Mouse (Mus musculus) R1 (cell line): ENCODE data around the gene Slc22a17.
"Not testable (repeated sequence)": the region's sequence is repeated elsewhere in the genome, so short reads cannot be mapped to it uniquely, and the experiment has no call there.

ENCODE experiments used
- DNase-seq: peaks from one replicate; pipeline ENCODE4 v3.0.0-alpha.2; 2018; ENCODE audit warnings: low read depth, low spot score

The Slc22a17 gene

DNA sequence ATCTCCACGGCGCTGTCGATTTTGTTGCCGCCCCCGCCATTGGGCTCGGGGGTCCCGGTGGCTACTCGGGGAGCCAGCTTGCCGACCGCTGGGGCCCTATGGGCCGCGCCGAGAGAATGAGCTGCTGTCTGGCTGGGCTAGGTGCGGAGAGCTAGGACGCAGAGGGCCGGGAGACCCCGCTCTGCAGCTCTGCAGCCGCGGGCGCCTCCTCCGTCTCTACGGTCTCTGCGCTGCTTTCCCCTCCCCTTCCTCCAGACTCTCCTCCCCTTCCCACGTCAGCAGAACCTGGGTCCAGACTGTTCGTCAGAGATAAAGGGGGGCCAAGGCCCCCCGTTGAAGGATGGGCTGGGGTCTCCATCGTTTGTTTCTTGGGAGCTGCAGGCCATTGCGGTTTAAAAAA is at the start of gene Slc22a17:
Gene Slc22a17, minus strand, starts transcription at position 247 of the 400 bp plus-strand sequence.
- peak; percentile 68 for DNase-seq

DNA sequence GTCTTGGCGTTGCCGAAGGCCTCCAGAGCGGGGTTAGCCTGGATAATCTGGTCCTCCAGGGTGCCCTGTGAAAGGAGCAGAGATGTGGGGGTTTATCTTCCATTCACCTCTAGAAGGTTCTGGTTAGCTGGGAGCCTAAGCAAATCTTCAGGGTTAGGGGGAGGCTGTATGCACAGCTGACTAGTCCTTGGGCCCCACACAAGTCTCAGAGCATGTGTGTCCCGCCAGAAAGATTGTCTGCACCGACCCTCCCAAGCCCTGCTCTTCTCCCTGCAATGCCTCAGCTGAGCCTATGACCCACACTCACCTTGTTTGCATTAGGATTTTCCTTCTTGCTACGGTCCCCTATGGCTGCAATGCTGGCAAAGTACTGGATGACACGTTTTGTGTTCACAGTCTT is 49.8 kb upstream of the Slc22a17 start:
- no peak for DNase-seq

DNA sequence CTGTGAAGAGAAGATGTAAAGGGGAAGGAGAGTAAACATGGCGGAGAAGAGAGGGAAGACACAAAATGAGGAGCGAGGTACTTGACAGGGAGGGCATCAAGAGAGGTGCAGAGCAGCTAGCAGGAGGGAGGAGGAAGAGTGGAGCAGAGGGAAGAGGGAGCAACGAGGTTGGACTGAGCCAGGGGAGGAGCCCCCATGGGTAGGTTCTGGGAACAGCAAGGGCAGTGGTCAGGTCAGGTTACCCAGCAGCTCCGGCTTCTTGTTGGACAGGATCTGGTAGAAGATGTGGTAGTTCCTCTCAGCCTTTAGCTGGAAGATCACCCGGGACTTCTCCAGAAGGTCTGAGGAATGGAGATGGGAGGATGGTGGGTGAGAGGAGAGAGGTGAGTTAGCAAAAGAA is 48.6 kb upstream of the Slc22a17 start:
- no peak for DNase-seq

DNA sequence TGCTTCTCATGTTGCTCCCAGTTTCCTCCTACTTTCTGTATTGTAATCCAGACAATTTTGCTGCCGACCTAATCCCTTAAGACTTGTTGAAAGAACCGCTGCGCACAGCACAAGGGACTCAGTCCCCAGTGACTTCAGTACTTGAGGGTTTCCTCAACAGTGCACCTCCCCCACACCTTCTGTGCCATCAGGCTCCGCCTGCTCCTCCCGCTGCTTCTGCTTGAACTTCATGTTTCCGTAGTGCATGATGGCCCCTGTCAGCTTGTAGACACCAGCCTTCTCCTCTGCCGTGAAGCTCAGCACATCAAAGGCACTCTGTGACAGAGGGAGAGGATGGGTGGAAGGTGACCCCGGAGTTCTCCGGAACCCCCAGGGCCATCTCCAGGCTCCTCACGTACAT is 47.8 kb upstream of the Slc22a17 start:
- no peak for DNase-seq

DNA sequence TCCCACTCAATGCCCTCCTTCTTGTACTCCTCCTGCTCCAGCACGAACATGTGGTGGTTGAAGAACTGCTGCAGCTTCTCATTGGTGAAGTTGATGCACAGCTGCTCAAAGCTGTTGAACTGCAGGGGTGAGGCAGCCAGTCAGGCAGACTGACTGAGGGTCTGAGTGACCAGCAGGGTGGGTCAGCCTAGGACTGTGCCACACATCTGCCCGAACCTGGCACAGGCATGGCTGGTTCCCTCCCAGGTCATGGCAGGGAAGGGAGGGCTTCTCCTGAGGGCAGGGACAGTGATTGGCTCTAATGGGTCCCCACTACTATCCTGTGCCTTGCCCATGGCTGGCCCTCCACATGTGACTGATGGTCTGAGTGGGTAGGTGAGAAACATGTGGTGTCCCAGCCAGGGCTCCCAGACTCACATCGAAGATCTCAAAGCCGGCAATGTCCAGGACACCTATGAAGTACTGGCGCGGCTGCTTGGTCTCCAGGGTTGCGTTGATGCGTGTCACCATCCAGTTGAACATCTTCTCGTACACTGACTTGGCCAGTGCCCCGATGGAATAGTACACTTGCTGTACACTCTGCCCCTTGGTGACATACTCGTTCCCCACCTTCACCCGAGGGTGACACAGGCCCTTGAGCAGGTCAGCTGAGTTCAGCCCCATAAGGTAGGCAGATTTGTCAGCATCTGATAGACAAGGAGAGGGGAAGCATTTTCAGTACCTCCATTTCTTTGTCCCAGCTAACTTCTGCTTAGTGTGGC is 47.1 kb upstream of the Slc22a17 start:
- DNase-seq: not testable (repeated sequence)

DNA sequence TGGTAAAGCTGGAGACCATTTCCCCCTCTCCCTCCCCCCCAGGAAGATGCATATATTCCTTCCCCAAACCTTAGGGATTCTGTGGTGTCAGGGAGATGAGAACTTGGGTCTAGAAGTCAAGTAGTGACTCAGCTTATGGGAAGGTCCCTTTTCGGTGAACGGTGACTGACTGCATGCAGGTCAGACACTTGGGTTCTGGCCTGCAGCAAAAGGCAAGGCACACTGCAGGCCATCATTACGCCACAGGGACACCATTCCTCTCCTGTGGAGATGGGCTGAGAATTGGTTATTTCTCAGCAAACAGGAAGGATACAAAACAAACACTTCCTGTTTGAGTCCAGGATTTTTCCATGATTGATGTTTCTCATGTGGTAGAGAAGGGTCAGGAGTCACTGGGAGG is 46.3 kb upstream of the Slc22a17 start:
- no peak for DNase-seq

DNA sequence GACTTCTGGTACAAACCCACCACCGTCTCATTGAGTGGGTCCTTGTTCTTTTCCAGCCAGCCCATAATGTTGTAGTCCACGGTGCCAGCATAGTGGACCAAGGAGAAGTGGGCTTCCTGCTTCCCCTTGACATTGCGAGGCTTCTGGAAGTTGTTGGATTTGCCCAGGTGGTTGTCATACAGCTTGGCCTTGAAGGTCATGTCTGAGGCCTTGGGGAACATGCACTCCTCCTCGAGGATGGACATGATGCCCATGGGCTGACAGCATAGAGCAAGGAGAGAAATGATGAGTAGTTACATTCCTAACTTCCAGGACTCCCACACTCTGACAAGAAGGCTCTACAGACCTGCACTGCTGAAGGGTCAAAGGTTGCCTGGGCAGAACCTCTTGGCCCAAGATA is 45.6 kb upstream of the Slc22a17 start:
- DNase-seq: no peak

DNA sequence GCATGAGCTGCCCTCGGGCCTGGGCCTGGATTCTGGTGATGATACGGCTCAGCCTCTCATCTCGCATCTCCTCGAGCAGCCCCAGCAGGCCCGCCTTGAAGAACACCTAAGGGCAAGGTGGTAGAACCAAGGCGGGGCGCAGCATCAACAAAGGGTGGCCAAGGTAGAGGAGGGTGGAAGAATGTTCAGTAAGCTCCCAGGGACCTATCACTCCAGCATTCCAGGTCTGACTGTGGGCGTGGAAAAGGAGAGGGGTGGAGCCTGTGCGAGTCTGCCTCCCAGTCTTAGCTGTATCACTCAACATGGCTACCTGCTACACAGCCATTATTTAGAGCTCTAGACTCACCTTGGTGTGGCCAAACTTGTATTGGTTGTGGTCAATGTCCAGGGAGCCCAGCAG is 43.6 kb upstream of the Slc22a17 start:
- DNase-seq: peak; percentile 90

DNA sequence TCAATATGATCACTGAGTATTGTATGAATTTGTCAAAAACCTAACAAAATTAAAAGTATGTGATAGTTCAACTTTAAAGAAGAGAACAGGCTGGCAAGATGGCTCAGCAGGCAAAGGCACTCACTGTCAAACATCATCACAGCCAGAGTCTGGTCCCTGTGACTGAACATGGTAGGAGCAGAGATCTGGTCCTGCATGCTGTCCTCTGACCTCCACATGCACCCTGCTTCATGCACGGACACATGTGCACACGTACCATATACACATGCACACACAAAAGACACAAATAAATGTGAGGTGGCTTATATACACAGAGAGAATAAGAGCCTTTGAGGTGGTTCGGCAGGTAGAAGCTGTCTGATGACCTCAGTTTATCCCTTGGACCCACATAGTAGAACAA is 42.5 kb upstream of the Slc22a17 start:
- no peak for DNase-seq

DNA sequence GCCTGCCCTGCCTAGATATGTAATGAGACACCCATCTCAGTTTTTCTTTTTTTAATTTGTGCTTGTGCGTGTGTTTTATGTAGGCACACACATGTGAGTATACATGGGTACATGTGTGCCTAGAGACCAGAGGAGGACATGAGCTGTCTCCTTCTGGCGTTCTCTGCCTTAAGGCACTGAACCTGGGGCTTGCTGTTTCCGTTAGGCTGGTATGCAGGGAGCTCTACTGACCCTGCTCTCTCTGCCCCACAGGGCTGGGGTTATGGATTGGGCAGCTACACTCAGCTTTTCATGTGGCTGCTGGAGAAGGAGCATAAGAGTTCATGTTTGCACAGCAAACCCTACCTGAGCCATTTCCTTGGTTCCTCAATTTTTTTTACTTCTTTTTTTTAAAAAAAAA is 41.5 kb upstream of the Slc22a17 start:
- DNase-seq: no peak

DNA sequence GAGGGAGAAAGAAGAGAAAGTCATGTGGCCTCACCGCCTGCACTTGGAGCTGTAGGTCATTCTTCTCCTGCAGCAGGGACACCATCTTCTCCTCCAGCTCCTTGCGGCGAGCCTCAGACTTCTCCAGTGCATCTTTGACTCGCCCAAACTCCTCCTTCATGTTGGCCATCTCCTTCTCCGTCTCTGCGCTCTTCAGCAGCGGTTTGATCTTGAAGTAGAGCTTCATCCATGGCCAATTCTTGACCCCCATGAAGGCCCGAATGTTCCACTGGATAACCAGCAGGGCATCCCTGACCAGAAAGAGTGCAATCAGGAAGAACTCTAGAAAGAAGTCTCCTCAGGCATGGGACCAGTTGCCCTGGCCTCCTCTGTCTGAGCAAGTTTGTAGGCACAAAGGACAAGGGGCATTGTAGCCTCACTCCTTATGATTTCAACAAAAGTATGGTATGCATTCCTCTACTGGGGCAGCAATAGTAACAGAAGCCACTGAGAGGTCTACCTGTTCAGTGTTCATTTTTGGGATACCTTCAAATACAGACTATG is 40.8 kb upstream of the Slc22a17 start:
- no peak for DNase-seq

DNA sequence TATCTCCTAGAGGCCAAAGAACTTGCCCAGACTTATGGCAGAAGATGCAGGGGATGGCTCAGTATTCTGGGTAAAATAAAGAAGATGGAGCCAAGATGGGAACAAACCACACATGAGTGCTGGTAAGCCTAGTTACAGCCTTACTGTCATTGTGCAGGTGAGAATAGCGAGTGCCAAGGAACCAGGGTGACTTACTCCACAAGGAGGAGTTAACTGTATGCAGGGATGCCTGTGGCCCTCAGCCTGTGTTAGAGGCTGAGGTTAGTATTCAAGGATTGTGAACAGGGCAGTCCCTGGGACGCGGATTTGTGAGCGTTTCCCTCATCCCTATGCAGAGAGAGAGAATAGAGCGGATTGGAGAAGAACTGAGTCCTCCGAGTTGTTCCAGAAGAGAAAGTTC is 38.7 kb upstream of the Slc22a17 start:
- DNase-seq: no peak

DNA sequence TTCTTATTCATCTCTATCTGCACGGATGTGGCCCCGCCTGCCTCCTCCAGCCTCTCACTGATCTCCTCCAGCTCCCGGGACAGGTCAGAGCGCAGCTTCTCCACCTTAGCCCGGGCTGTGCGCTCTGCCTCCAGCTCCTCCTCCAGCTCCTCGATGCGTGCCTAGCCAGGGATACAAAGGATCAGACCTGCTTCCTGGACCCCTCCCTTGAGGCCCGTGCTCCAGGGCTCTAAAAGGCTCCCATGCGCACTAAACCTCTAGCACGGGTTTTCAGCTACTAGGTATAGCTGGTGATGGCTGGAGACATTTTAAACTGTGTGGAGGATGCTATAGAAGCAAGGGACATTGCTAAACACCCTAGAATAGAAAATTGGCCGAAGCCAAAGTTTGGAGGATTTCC is 37.6 kb upstream of the Slc22a17 start:
- DNase-seq: no peak

DNA sequence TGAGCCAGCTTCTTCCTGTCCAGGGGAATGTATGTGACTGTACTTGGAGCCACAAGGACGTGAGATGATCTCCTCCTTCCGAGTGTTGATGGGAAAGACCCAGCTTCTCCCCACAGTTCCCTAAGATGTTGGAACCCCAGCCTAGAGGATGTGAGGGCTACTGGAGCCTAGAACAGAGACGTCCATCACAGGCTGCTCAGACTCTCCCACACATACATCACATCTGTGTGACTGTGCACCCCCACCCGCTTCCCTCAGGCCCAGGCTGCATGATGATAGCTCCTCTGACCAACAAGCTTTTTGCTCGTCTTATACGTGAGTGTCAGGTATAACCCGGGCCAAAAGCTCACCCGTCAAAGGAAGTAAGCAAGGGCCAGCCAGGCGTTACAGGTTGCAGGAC is 35.8 kb upstream of the Slc22a17 start:
- no peak for DNase-seq

DNA sequence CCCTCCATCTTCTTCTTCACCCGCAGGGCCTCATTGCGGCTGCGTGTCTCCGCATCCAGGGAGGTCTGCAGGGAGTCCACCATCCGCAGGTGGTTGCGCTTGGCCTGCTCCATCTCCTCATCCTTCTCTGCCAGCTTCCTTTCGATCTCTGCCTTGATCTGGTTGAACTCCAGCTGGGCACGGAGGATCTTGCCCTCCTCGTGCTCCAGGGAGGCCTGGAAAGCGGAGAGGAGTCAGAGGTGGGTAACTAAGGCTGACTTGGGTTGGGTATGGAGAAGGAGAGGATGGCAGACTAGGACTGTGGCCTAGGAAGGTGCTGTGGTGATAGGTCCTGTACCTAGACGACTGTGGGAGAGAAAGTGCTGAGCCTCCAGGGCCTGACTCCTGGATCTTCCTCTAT is 34.1 kb upstream of the Slc22a17 start:
- not testable (repeated sequence) for DNase-seq

DNA sequence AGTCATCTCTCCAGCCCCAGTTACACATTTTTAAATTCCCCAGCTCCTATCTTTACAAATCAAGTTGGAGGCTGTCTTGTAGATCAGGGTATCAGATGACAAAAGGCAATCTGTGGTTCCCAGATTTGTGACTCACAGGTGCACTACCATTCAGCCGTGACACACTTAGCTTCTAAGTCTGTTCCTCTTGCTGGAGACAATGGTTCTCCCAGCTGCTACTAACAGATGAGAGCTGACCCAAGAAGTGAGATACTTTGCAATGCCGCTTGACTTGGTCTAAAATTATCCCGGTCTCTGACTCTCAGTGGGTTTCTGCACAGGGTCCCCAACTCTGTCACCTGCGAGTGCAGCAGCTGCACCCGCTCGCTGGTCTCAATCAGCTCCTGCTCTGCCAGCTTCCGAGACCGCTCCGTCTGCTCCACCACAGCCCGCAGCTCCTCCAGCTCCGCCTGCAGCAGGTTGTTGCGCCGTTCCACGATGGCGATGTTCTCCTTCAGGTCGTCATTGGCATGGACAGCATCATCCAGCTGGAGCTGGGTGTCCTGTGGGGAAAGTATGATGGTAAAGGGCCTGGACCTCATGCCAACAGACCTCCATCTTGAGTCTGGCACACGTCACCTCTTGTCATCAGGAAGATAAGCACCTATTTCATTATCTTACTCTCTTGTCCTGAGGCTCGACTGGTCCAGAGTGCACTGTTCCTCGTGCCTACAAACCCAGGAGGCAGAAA is 33.2 kb upstream of the Slc22a17 start:
- DNase-seq: no peak

DNA sequence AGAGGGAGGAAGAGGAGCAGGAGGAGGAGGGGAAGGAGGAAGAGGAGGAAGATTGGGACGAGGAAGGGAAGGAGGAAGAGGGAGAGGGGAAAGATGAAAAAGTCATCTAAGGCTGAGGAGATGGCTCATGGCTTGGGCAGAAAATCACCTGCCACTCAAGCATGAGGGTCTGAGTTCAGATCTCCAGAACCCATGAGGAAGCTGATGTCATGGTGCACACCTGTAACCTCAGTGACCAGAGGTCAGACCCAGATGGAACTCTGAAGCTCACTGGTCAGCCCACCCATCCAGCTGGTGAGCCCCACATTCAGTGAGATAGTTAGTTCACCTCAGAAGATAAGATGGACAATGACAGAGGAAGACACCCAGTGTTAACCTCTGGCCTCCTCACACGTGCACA is 32.0 kb upstream of the Slc22a17 start:
- no peak for DNase-seq

DNA sequence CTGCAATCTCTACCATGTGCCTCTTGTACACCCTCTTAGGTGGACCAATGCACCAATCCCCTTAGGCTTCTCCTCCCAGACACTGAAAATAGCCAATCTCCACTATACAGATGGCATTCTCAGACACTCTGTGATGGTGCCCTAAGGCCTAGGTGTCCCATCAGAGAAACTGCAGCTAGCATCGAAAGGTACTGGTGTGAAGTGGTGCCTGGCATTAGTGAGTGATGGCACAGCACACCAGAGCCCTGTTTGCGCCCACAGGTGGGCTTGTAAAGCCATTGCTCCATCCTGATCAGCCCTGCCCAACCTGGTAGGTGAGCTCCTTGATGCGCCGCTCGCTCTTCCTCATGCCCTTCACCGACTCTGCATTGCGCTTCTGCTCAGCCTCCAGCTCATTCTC is 31.0 kb upstream of the Slc22a17 start:
- no peak for DNase-seq

DNA sequence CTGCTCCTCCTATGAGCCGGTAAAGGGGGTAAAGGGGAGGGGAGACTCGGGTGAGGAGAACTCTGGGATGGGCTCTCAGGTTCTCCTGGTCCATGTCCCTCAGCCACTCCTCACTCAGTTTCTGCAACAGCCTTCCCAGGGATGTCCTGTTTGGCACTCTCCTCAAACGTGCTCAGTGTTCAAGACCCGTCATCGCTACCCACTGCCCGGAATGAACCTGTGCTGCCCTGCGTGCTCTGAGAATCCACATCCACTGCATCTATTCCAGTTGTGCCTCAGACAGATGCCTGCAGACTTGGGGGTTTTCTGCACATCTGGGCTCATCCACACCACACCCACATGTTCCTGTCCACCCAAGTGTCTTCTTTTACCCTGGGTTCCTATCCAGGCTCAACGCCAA is 29.5 kb upstream of the Slc22a17 start:
- DNase-seq: no peak

DNA sequence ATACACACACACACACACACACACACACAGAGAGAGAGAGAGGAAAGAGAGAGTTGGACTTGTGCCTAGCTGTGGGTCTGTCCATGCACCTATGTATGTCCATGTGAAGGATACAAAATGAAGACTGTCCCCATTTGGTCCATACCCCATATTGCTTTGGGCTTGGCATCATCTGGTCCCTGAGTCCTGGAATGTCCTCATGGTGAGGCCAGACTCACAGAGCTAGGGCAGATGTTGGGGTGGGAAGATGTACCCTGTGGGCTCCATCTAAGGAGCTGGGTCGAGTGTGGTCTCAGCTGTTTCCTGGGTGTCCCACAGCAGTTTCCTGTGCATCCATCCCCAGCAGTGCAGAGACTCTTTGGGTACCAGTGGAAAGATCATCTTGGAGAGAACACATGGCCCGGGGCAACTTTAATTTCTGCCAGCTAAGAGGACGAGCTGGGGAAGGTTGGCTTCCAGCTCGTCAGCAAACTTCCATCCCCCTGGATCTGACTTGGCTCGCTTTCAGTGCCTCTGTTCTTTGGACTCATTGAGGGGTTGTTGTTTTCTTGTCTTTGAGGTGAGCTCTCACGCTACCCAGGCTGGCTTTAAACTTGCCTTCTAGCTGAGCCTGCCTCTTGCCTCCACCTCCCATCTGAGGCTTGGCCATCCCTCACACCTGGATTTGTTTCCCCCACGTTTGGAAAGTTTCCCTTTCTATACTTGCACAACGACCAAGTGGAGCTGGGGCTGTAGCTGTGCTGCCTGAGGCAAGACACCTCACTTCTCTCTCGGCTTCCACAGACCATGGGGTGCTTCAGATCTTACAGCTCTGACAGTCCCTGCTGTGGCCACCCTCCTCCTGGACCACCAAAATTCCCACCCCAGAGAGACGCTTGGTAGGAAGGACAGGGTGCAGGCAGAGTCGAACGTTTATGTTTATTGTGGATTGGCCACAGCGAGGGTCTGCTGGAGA is 28.4 kb upstream of the Slc22a17 start:
- no peak for DNase-seq

DNA sequence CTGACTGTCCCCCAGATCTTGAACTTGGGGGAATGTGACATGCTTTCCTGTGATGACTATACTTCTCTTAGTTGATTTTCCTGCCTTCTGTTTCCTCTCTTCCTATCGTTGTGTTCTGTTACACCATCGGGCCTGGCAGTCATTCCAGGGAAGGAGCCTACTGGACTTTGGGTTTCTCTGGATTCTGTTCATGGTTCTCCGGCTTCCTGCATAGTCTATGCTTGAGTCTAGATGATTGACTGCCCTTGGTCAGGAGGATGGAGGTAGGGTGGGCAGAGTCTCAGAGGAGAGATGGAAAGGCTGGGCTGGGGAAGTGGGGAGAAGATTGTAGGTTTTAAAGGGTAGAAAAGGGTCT is 27.2 kb upstream of the Slc22a17 start:
- no peak for DNase-seq
